Mouse (Mus musculus): Measurements from ENCODE around the gene Pdzd7.

Pdzd7 gene

GRCm38 (mm10) chr19:44983366-44983765 lies 62.2 kb downstream of the Pdzd7 start:
- peak in 1 of 2 experiments; percentile 8 for DNase-seq

- no peak for DNase-seq
Measured at GRCm38 (mm10) chr19:44982477-44983115, 62.9 kb downstream of the Pdzd7 start.

DNA sequence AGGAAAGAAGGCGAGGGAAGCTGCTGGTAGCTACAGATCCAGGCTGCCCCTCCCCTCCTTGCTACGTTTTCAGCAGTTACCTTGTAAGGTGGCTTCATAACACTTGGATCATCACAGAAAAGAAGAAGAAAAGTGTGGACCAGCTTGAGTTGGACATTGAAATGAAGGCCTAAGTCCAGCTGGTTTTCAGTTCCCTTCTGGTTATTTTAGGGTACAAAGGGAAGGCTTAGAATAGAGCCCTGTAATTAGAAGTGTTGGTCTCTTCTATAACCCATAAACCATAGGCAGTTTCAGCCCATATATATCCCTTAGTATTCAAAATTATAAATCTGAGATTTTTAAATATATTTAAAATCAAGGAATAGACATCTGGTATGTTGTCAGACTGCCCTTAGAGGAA lies 64.7 kb downstream of the Pdzd7 start:
- DNase-seq: no peak

- no peak for DNase-seq
Measured at GRCm38 (mm10) chr19:44977148-44977547, 68.4 kb downstream of the Pdzd7 start.

Data from cerebellum, postnatal 10 days (tissue).